In the genomic region with DNA sequence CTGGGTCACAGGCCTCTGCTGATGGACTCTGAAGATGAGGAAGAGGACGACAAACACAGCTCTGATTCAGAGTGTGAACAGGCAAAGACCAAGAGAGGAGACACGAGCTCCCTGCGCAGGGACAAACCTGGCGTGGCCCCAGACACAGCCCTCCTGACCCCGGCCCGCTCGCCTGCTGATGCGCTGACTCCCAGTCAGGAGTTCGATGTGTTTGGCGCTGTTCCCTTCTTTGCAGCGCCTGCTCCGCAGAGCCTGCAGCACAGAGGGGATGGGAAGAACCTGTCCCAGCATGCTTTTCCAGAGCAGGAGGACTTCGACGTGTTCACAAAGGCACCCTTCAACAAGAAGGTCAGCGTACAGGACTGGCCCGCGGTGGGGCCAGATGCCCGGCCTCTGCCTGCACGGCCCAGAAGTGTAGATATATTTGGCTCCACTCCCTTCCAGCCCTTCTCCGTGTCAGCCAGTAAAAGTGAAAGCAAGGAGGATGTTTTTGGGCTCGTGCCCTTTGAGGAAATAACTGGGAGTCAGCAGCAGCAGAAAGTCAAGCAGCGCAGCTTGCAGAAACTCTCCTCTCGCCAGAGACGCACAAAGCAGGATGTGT, we compare ENCODE assay signal across 11 mouse cellular contexts. TPM values are rescaled to one million over a fixed set of nuclear protein-coding genes. Genes with fewer than 3 reads are reported as not detected.
A peak's percentile ranks its signal among the peaks of the same experiment; 100 is the strongest.
DNase-seq lines count a peak whose midpoint lies in the region; ATAC-seq and TF ChIP-seq lines count a peak whose summit lies in the region.
"Had no signal": no experiment of that assay in that cellular context is flagged by ENCODE, and none has a peak within 500 bp of the region (broad histone marks: within the 10 kb centered on the region; RNA-seq: fewer than 3 reads in every experiment).

No protein-coding gene starts in this region.

- no peak for ATAC-seq in kidney, embryonic 14.5 days (ENCODE audit: low FRiP score, low TSS enrichment)
- ATAC-seq: forebrain, embryonic 15.5 days had no signal

- peaks cover 9% of the 10 kb centered on the region for H3K4me1 ChIP-seq in kidney, adult 2 months (ENCODE audit: control insufficient read depth, insufficient read depth, low read length)
- H3K4me1 ChIP-seq in kidney, embryonic 14.5 days (ENCODE audit: control insufficient read depth, insufficient read depth, low read length) = no peaks in the 10 kb centered on the region
- no peaks in the 10 kb centered on the region for H3K4me1 ChIP-seq in midbrain, embryonic 10.5 days
- H3K4me1 ChIP-seq: liver, embryonic 15.5 days had no signal

- intact Hi-C loops in gastrocnemius, postnatal 14 days (cut with DNase I; ENCODE audit: low total_unique reads) = no loop called here
- intact Hi-C loops in heart, postnatal 25 days (cut with DNase I) = no loop called here

- WGBS in kidney, adult 2 months = 73% methylated on average over 24 of the region's 24 CpGs
- 90% methylated on average over 24 of the region's 24 CpGs for WGBS in kidney, embryonic 14.5 days
- 93% methylated on average over 24 of the region's 24 CpGs for WGBS in midbrain, embryonic 10.5 days

- no peaks in the 10 kb centered on the region for H3K36me3 ChIP-seq in kidney, adult 2 months (ENCODE audit: control insufficient read depth, insufficient read depth, low read length)
- peaks cover 22% of the 10 kb centered on the region for H3K36me3 ChIP-seq in kidney, embryonic 14.5 days (ENCODE audit: control insufficient read depth, insufficient read depth, low read length)
- H3K36me3 ChIP-seq in midbrain, embryonic 10.5 days = peaks cover 35% of the 10 kb centered on the region

- DNase-seq in kidney, adult 2 months = peak; percentile 48
- peak; percentile 22 for DNase-seq in gastrocnemius, postnatal 14 days
- peak; percentile 26 for DNase-seq in heart, postnatal 25 days (ENCODE audit: low spot score)
- peak; percentile 64 for DNase-seq in lung, postnatal 36 days
- no peak for DNase-seq in midbrain, embryonic 10.5 days (ENCODE audit: low spot score)
- DNase-seq in thymus, postnatal 36 days = no peak
- DNase-seq in right cerebral cortex, adult 18-20 months = no peak

- no peaks in the 10 kb centered on the region for H3K27me3 ChIP-seq in kidney, adult 2 months (replicated peaks; ENCODE audit: control insufficient read depth, insufficient read depth, low read length)
- no peaks in the 10 kb centered on the region for H3K27me3 ChIP-seq in kidney, embryonic 14.5 days (ENCODE audit: control insufficient read depth, insufficient read depth, low read length)
- H3K27me3 ChIP-seq in midbrain, embryonic 10.5 days (ENCODE audit: low read depth, poor library complexity, severe bottlenecking) = no peaks in the 10 kb centered on the region
- H3K27me3 ChIP-seq: forebrain, embryonic 15.5 days; liver, embryonic 15.5 days had no signal

- no peak overlapping the region for H3K4me2 ChIP-seq in kidney, embryonic 14.5 days (replicated peaks; ENCODE audit: low read depth, low read length)
- H3K4me2 ChIP-seq: forebrain, embryonic 15.5 days; liver, embryonic 15.5 days had no signal

- H3K4me3 ChIP-seq in kidney, adult 2 months (ENCODE audit: insufficient read depth, low read depth, low read length) = peak overlapping the region; percentile 39; the same call in 1 of the 2 replicates
- no peak overlapping the region for H3K4me3 ChIP-seq in kidney, embryonic 14.5 days (ENCODE audit: low read length)
- H3K4me3 ChIP-seq in midbrain, embryonic 10.5 days = no peak overlapping the region
- H3K4me3 ChIP-seq: forebrain, embryonic 15.5 days; left cerebral cortex, adult 2 months; liver, embryonic 15.5 days had no signal

- no peak for TF ChIP-seq CTCF in kidney, adult 2 months (conservative IDR thresholded peaks at IDR 0.05; ENCODE audit: insufficient read depth, insufficient read length, low read depth, low read length)

- H3K9ac ChIP-seq in kidney, embryonic 14.5 days (ENCODE audit: low read depth, low read length) = no peak overlapping the region
- H3K9ac ChIP-seq: forebrain, embryonic 15.5 days; liver, embryonic 15.5 days had no signal

- no peak overlapping the region for H3K27ac ChIP-seq in kidney, adult 2 months (ENCODE audit: insufficient read depth, low read depth, low read length)
- no peak overlapping the region for H3K27ac ChIP-seq in kidney, embryonic 14.5 days (ENCODE audit: low read depth, low read length)
- no peak overlapping the region for H3K27ac ChIP-seq in midbrain, embryonic 10.5 days (replicated peaks)
- H3K27ac ChIP-seq: forebrain, embryonic 15.5 days; left cerebral cortex, adult 2 months; liver, embryonic 15.5 days had no signal

- no peak for TF ChIP-seq POLR2A in kidney, adult 2 months (IDR thresholded peaks at IDR 0.05; ENCODE audit: low read depth, low read length)

- H3K9me3 ChIP-seq in kidney, embryonic 14.5 days (ENCODE audit: control insufficient read depth, low read length) = no peaks in the 10 kb centered on the region
- H3K9me3 ChIP-seq in midbrain, embryonic 10.5 days (replicated peaks) = no peaks in the 10 kb centered on the region
- H3K9me3 ChIP-seq: forebrain, embryonic 15.5 days; liver, embryonic 15.5 days had no signal

RNA-seq across cellular contexts. Expression of a gene that starts 24.3 kb away (rescaled TPM):
- polyA plus RNA-seq in kidney, adult 2 months (2012; rRNA removed) = 3.4 and 4.7 TPM in 2 replicates
- polyA plus RNA-seq in kidney, embryonic 14.5 days (2014; fragmentation: Nextera tagmentation; extraction: Ambion mirVana) = 3.1 and 5.3 TPM in 2 replicates
- 1 to 10 TPM; 2.8 TPM for total RNA-seq in gastrocnemius, postnatal 14 days (2021)
- 1 to 10 TPM; 2.3 to 2.8 TPM for total RNA-seq in heart, postnatal 25 days (2021)
- 8.4 and 9.3 TPM in 2 replicates for polyA plus RNA-seq in midbrain, embryonic 10.5 days (2016; fragmentation: Nextera tagmentation; extraction: Ambion mirVana)

Comparison
In these comparisons a context has a peak if more than half of its experiments do, and no peak if none do; other contexts are left out.
1. DNase-seq: peak in kidney, adult 2 months (single experiment), gastrocnemius, postnatal 14 days (single experiment), heart, postnatal 25 days (single experiment) and lung, postnatal 36 days (single experiment); none in midbrain, embryonic 10.5 days (single experiment), thymus, postnatal 36 days (0 of 2) and right cerebral cortex, adult 18-20 months (single experiment).